Mouse (Mus musculus): ENCODE results near the gene Rab5c. TPM values are rescaled to one million over a fixed set of nuclear protein-coding genes. Genes with fewer than 3 reads are reported as not detected.

The Rab5c gene
- polyA plus RNA-seq, 1 experiment, result not detected

- Histone ChIP-seq H3K27ac (ENCODE audit: insufficient read depth, low read depth, low read length) (peak overlapping the region; percentile 22), H3K4me3 (ENCODE audit: insufficient read depth, low read depth, low read length) (no peak overlapping the region), H3K4me1 (ENCODE audit: control insufficient read depth, insufficient read depth, low read length) (peaks cover 42% of the 10 kb centered on the region)
- 76% methylated on average over 11 of the region's 11 CpGs for WGBS
- TF ChIP-seq POLR2A (IDR thresholded peaks at IDR 0.05; ENCODE audit: insufficient read depth, low read depth, low read length) (no peak), CTCF (IDR thresholded peaks at IDR 0.05; ENCODE audit: insufficient read depth, low read depth, low read length) (no peak)
These were observed 18.1 kb downstream of the Rab5c start for GRCm38 (mm10) chr11:100719893-100720292.

GRCm38 (mm10) chr11:100719312-100719711, 18.7 kb downstream of the Rab5c start:
- Histone ChIP-seq H3K27ac (ENCODE audit: insufficient read depth, low read depth, low read length) (peak overlapping the region; percentile 22; the same call in 1 of the 2 replicates), H3K4me1 (ENCODE audit: control insufficient read depth, insufficient read depth, low read length) (peaks cover 46% of the 10 kb centered on the region), H3K4me3 (ENCODE audit: insufficient read depth, low read depth, low read length) (no peak overlapping the region)
- TF ChIP-seq CTCF (IDR thresholded peaks at IDR 0.05; ENCODE audit: insufficient read depth, low read depth, low read length), result no peak
- no peak for TF ChIP-seq POLR2A (IDR thresholded peaks at IDR 0.05; ENCODE audit: insufficient read depth, low read depth, low read length)
- WGBS, result 27% methylated on average over 3 of the region's 3 CpGs

- H3K27ac ChIP-seq (ENCODE audit: insufficient read depth, low read depth, low read length), result peak overlapping the region; percentile 81
- no peak overlapping the region for H3K4me3 ChIP-seq (ENCODE audit: insufficient read depth, low read depth, low read length)
- WGBS, result 56% methylated on average over 4 of the region's 4 CpGs
- H3K4me1 ChIP-seq (ENCODE audit: control insufficient read depth, insufficient read depth, low read length), result peaks cover 50% of the 10 kb centered on the region
- TF ChIP-seq CTCF (IDR thresholded peaks at IDR 0.05; ENCODE audit: insufficient read depth, low read depth, low read length), result no peak
- TF ChIP-seq POLR2A (IDR thresholded peaks at IDR 0.05; ENCODE audit: insufficient read depth, low read depth, low read length), result no peak
These were observed 19.1 kb downstream of the Rab5c start for GRCm38 (mm10) chr11:100718866-100719265.

- 84% methylated on average over 7 of the region's 7 CpGs for WGBS
- peaks cover 54% of the 10 kb centered on the region for H3K4me1 ChIP-seq (ENCODE audit: control insufficient read depth, insufficient read depth, low read length)
- no peak overlapping the region for H3K27ac ChIP-seq (ENCODE audit: insufficient read depth, low read depth, low read length)
- no peak overlapping the region for H3K4me3 ChIP-seq (ENCODE audit: insufficient read depth, low read depth, low read length)
- TF ChIP-seq CTCF (IDR thresholded peaks at IDR 0.05; ENCODE audit: insufficient read depth, low read depth, low read length), result no peak
- no peak for TF ChIP-seq POLR2A (IDR thresholded peaks at IDR 0.05; ENCODE audit: insufficient read depth, low read depth, low read length)
These were observed 19.6 kb downstream of the Rab5c start for GRCm38 (mm10) chr11:100718462-100718861.

- no peak for TF ChIP-seq POLR2A (IDR thresholded peaks at IDR 0.05; ENCODE audit: insufficient read depth, low read depth, low read length)
- no peak for TF ChIP-seq CTCF (IDR thresholded peaks at IDR 0.05; ENCODE audit: insufficient read depth, low read depth, low read length)
- WGBS, result 77% methylated on average over 3 of the region's 3 CpGs
- H3K27ac ChIP-seq (ENCODE audit: insufficient read depth, low read depth, low read length), result no peak overlapping the region
- H3K4me3 ChIP-seq (ENCODE audit: insufficient read depth, low read depth, low read length), result no peak overlapping the region
- peaks cover 55% of the 10 kb centered on the region for H3K4me1 ChIP-seq (ENCODE audit: control insufficient read depth, insufficient read depth, low read length)
These were observed 21.4 kb downstream of the Rab5c start for GRCm38 (mm10) chr11:100716649-100717048.

- Histone ChIP-seq H3K4me3 (ENCODE audit: insufficient read depth, low read depth, low read length) (no peak overlapping the region), H3K4me1 (ENCODE audit: control insufficient read depth, insufficient read depth, low read length) (peaks cover 50% of the 10 kb centered on the region), H3K27ac (ENCODE audit: insufficient read depth, low read depth, low read length) (0 out of 2 replicates have a peak overlapping the region, but pooled peaks have one; percentile 12)
- TF ChIP-seq CTCF (IDR thresholded peaks at IDR 0.05; ENCODE audit: insufficient read depth, low read depth, low read length) (no peak), POLR2A (IDR thresholded peaks at IDR 0.05; ENCODE audit: insufficient read depth, low read depth, low read length) (no peak)
- 40% methylated on average over 6 of the region's 6 CpGs for WGBS
These were observed 23.1 kb downstream of the Rab5c start for GRCm38 (mm10) chr11:100714948-100715347.

- WGBS, result 45% methylated on average over 6 of the region's 6 CpGs
- Histone ChIP-seq H3K4me1 (ENCODE audit: control insufficient read depth, insufficient read depth, low read length) (peaks cover 46% of the 10 kb centered on the region), H3K27ac (ENCODE audit: insufficient read depth, low read depth, low read length) (peak overlapping the region; percentile 76; the same call in 1 of the 2 replicates), H3K4me3 (ENCODE audit: insufficient read depth, low read depth, low read length) (no peak overlapping the region)
- TF ChIP-seq CTCF (IDR thresholded peaks at IDR 0.05; ENCODE audit: insufficient read depth, low read depth, low read length) (peak; percentile 41; the same call in 1 of the 2 replicates), POLR2A (IDR thresholded peaks at IDR 0.05; ENCODE audit: insufficient read depth, low read depth, low read length) (no peak)
These were observed 23.5 kb downstream of the Rab5c start for GRCm38 (mm10) chr11:100714534-100714915.

GRCm38 (mm10) chr11:100713735-100714533, 24.1 kb downstream of the Rab5c start, which contains the start of gene Hspb9:
TSS of gene Hspb9 (plus strand) at chr11:100713850.
- Histone ChIP-seq H3K4me1 (ENCODE audit: control insufficient read depth, insufficient read depth, low read length) (peaks cover 42% of the 10 kb centered on the region), H3K27ac (ENCODE audit: insufficient read depth, low read depth, low read length) (peak within 1 kb of the TSS; percentile 76), H3K4me3 (ENCODE audit: insufficient read depth, low read depth, low read length) (peak within 1 kb of the TSS; percentile 26)
- WGBS, result 17% methylated on average over 38 of the region's 38 CpGs
- no peak for TF ChIP-seq CTCF (IDR thresholded peaks at IDR 0.05; ENCODE audit: insufficient read depth, low read depth, low read length)
- TF ChIP-seq POLR2A (IDR thresholded peaks at IDR 0.05; ENCODE audit: insufficient read depth, low read depth, low read length), result peak; percentile 52; the same call in 1 of the 2 replicates

GRCm38 (mm10) chr11:100713174-100713573, 24.8 kb downstream of the Rab5c start:
- Histone ChIP-seq H3K4me1 (ENCODE audit: control insufficient read depth, insufficient read depth, low read length) (peaks cover 35% of the 10 kb centered on the region), H3K27ac (ENCODE audit: insufficient read depth, low read depth, low read length) (peak overlapping the region; percentile 76), H3K4me3 (ENCODE audit: insufficient read depth, low read depth, low read length) (no peak overlapping the region; the same call in 1 of the 2 replicates)
- no peak for TF ChIP-seq POLR2A (IDR thresholded peaks at IDR 0.05; ENCODE audit: insufficient read depth, low read depth, low read length)
- TF ChIP-seq CTCF (IDR thresholded peaks at IDR 0.05; ENCODE audit: insufficient read depth, low read depth, low read length), result no peak
- WGBS, result 58% methylated on average over 4 of the region's 4 CpGs
